Mouse (Mus musculus): ENCODE results near the gene Zscan12.

GRCm38 (mm10) chr13:21415750-21416149 lies 53.1 kb downstream of the Zscan12 start:
- TF ChIP-seq CTCF (IDR thresholded peaks at IDR 0.05; ENCODE audit: low read depth) (no peak), EP300 (optimal IDR thresholded peaks at IDR 0.05) (no peak)
